Mouse (Mus musculus): ENCODE measurements at regions not wholly inside any gene's neighbourhood (a gene's known extent, or its start where the extent isn't known, plus 50 kb on each side); places are given as distances from the start of the nearest gene placed in this dataset.
"Not testable (repeated sequence)": the region's sequence is repeated elsewhere in the genome, so short reads cannot be mapped to it uniquely, and the experiment has no call there.

DNA sequence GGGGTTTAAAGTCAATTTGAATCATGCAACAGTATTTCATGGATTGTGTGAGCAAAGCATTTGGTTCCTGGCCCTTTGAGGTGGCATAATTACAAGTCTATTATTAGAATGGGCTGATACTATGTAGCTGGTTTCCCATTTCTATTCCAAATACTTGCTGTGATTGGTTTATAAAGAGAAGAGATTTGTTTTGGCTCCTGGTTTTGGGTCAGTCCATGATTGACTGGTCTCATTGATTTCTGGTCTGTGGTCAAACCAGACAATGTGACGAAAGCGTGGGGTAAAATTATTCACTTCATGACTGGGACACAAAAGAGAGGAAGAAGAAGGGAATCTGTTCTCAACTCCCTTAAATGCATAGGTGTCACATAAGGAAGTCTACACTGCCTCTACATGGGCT lies 147.0 kb upstream of the Dlgap1 start:
- no peak for DNase-seq

DNA sequence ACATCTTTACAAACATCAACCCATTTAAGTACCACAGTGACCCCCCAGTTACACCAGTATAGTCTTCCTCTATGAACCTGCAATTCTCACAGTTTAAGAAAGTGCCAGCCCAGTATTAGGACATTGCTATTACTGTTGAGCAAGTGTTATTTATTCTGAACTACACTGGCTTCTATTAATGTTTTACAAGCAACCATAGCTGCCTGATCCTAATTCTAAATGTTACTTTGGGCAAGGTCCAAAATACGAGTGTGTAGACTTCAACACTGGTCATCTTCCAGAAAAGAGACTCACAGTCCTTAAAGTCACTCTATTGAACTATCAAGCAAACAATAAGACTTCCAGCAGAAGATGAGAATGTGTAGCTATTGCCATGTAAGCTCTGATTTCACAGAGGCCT lies 146.0 kb upstream of the Dlgap1 start:
- DNase-seq, result no peak

- DNase-seq, result peak; percentile 10
Observed at GRCm38 (mm10) chr17:69841308-69841707, 127.6 kb upstream of the Dlgap1 start.

GRCm38 (mm10) chr17:69848306-69848705 lies 120.6 kb upstream of the Dlgap1 start:
- DNase-seq, result no peak

DNA sequence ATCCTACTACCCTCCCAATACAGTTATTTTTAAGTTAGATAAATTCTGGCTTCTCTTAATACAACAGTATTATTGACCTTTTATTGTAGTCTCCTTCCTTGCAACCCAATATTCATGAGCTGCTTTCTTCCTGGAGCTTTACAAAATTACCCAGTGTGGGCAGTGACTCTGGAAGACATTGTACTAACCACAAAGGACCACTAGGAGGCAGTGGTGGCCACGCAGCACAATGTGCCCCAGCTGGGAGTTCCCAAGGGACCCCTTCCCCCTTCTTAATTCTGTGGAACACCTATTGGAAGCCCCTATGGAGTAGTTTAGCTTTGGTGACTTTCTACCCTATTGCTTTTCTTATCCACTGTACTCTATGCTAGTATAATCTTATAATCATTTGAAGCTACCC lies 118.8 kb upstream of the Dlgap1 start:
- DNase-seq, result no peak

- not testable (repeated sequence) for DNase-seq
Observed at GRCm38 (mm10) chr17:69879958-69880357, 88.9 kb upstream of the Dlgap1 start.

DNA sequence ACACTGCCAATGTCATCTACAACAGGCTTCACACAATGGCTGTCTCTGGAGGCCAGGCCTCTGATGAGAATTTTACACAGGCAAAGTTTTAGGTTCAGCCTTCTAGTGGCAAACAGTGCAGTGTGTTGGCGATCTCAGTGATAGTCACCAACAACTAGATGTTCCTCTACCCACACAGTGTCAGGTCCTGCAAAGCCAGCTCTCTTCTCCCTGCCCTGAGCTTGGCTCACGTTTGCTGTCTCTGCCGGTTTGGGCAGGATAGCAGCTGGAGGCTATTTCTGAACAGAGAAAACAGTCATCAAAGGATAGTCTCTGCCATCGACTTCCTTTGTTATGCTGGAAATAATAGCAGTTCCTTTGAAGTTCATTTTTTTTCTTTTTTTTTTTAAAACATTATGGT lies 74.9 kb upstream of the Dlgap1 start:
- no peak for DNase-seq

Measured in layer of hippocampus, adult 9-11 months (tissue).